Mouse (Mus musculus) lung, adult 2 months (tissue): ENCODE results near the gene Pla1a. TPM values are rescaled to one million over a fixed set of nuclear protein-coding genes. Genes with fewer than 3 reads are reported as not detected.
A peak's percentile ranks its signal among the peaks of the same experiment; 100 is the strongest.

Source experiments
- DNase-seq: peaks from one replicate; pipeline ENCODE4 v3.0.0; 2022
- H3K4me1 ChIP-seq: fragments of 200-500 bp; 2 replicates; pipeline ENCODE4 v1.6.1; 2011; ENCODE audit warnings: low read length; ENCODE audit not compliant: control insufficient read depth, insufficient read depth
- H3K4me3 ChIP-seq: fragments of 200-500 bp; replicated peaks from 2 replicates; pipeline ENCODE3; 2011; ENCODE audit warnings: low read depth, mild to moderate bottlenecking, control low read depth, low read length; ENCODE audit errors: extremely low read depth
- CTCF ChIP-seq: fragments of 200-500 bp; IDR thresholded peaks from 2 replicates; pipeline ENCODE4 v1.5.1; 2011; ENCODE audit warnings: mild to moderate bottlenecking, low read length, control low read depth; ENCODE audit not compliant: insufficient read depth
- POLR2A ChIP-seq: fragments of 200-500 bp; IDR thresholded peaks from 2 replicates; pipeline ENCODE4 v1.6.1; 2011; ENCODE audit warnings: low read depth, mild to moderate bottlenecking, control low read depth, low read length, borderline replicate concordance; ENCODE audit errors: extremely low read depth
- WGBS: fragments of 180-500 bp; shearing (Covaris S2); methylation state at CpG from one replicate; pipeline ENCODE4 v1.1.7; 2018; 5-methylcytosine and 5-hydroxymethylcytosine counted together
- polyA plus RNA-seq: library from polyadenylated mRNA; depleted of rRNA; stranded (reverse); fragments of >200 nt; gene quantifications from 2 replicates; pipeline ENCODE4 v1.2.3, GENCODE M21; 2012

Pla1a gene
- polyA plus RNA-seq, 1 experiment, result 2.0 TPM

- 66% methylated on average over 23 of the region's 23 CpGs for WGBS
- Histone ChIP-seq H3K4me1 (no peaks in the 10 kb centered on the region), H3K4me3 (peak overlapping the region; percentile 39)
- DNase-seq, result peak; percentile 15
- peak; percentile 53; the same call in 1 of the 2 replicates for TF ChIP-seq POLR2A
- no peak for TF ChIP-seq CTCF
Observed at GRCm38 (mm10) chr16:38392126-38392894, 40.6 kb downstream of the Pla1a start.

- TF ChIP-seq CTCF (no peak), POLR2A (no peak)
- no peak overlapping the region for H3K4me3 ChIP-seq
- no peak for DNase-seq
- H3K4me1 ChIP-seq, result no peaks in the 10 kb centered on the region
- WGBS, result 86% methylated on average over 7 of the region's 7 CpGs
Observed at GRCm38 (mm10) chr16:38390322-38390721, 42.6 kb downstream of the Pla1a start.

GRCm38 (mm10) chr16:38389284-38389893, 43.6 kb downstream of the Pla1a start:
- Histone ChIP-seq H3K4me3 (no peak overlapping the region), H3K4me1 (no peaks in the 10 kb centered on the region)
- no peak for TF ChIP-seq CTCF
- no peak for TF ChIP-seq POLR2A
- DNase-seq, result no peak
- WGBS, result 75% methylated on average over 8 of the region's 8 CpGs

- 71% methylated on average over 6 of the region's 6 CpGs for WGBS
- DNase-seq, result no peak
Observed at GRCm38 (mm10) chr16:38388757-38389156, 44.2 kb downstream of the Pla1a start.

GRCm38 (mm10) chr16:38387389-38387788, 45.6 kb downstream of the Pla1a start:
- 83% methylated on average over 6 of the region's 6 CpGs for WGBS
- Histone ChIP-seq H3K4me1 (no peaks in the 10 kb centered on the region), H3K4me3 (no peak overlapping the region)
- TF ChIP-seq POLR2A (no peak), CTCF (no peak)
- no peak for DNase-seq

More at GRCm38 (mm10) chr16:38388757-38389156, 44.2 kb downstream of the Pla1a start:
- Histone ChIP-seq H3K4me3 (no peak overlapping the region), H3K4me1 (no peaks in the 10 kb centered on the region)
- TF ChIP-seq POLR2A (no peak), CTCF (no peak)

GRCm38 (mm10) chr16:38385700-38386099, 47.2 kb downstream of the Pla1a start:
- TF ChIP-seq POLR2A, result no peak
- TF ChIP-seq CTCF, result no peak
- Histone ChIP-seq H3K4me1 (no peaks in the 10 kb centered on the region), H3K4me3 (no peak overlapping the region)
- no peak for DNase-seq
- WGBS, result 86% methylated on average over 4 of the region's 4 CpGs

GRCm38 (mm10) chr16:38385184-38385634, 47.7 kb downstream of the Pla1a start:
- Histone ChIP-seq H3K4me1 (no peaks in the 10 kb centered on the region), H3K4me3 (no peak overlapping the region)
- WGBS, result 74% methylated on average over 6 of the region's 6 CpGs
- no peak for DNase-seq
- no peak for TF ChIP-seq CTCF
- TF ChIP-seq POLR2A, result no peak

- no peak for TF ChIP-seq POLR2A
- no peak for TF ChIP-seq CTCF
- no peaks in the 10 kb centered on the region for H3K4me1 ChIP-seq
- no peak overlapping the region for H3K4me3 ChIP-seq
- DNase-seq, result no peak
- WGBS, result 89% methylated on average over 2 of the region's 2 CpGs
Observed at GRCm38 (mm10) chr16:38383683-38384082, 49.3 kb downstream of the Pla1a start.

- 85% methylated on average over 3 of the region's 3 CpGs for WGBS
- Histone ChIP-seq H3K4me3 (no peak overlapping the region), H3K4me1 (no peaks in the 10 kb centered on the region)
- no peak for DNase-seq
- no peak for TF ChIP-seq CTCF
- TF ChIP-seq POLR2A, result no peak
Observed at GRCm38 (mm10) chr16:38379926-38380325, 53.0 kb downstream of the Pla1a start.

GRCm38 (mm10) chr16:38379493-38379892, 53.5 kb downstream of the Pla1a start:
- Histone ChIP-seq H3K4me1 (no peaks in the 10 kb centered on the region), H3K4me3 (no peak overlapping the region)
- DNase-seq, result no peak
- no peak for TF ChIP-seq CTCF
- no peak for TF ChIP-seq POLR2A
- WGBS, result 37% methylated on average over 3 of the region's 3 CpGs
